Mouse (Mus musculus): Measurements from ENCODE around the gene Rmdn3.

DNA sequence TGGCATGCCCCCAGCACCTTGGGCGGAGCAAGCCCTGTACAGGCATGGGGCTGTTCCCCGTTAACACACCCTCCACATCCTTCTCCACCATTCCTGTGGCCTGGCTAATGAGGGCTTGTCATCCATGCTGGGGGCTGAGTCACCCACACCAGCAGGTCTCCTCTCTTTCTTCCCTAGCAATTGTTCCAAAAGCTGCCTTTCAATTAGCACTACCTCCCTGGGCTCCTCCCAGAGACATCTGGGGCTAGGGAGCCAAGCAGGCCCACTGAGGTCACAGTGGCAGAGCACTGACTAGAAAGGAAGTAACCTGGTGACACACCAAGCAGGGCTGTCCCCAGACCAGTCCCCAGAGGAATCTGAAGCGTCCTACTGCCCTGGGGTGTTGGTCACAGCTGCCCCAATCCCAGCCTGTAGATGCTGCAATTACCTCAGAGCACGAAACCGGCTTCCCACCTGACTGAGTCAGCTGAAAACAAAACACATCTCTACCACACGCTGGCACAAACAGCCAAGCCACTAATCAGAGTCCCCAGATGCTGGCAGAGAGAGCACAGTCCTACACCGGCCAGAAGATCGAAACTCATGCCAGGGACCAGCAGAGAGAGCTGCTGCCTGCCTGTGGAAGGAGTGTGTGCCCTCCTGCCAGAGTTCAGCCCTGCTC lies 17.3 kb upstream of the Rmdn3 start, which contains the start of gene Gm14137:
- TF ChIP-seq CTCF (IDR thresholded peaks at IDR 0.05; ENCODE audit: control insufficient read depth, insufficient read depth, insufficient read length): no peak
- TF ChIP-seq USF1 (IDR thresholded peaks at IDR 0.05; ENCODE audit: low read depth): no peak
- peak; percentile 52 for TF ChIP-seq FOSL1 (IDR thresholded peaks at IDR 0.05; ENCODE audit: insufficient read depth, low read length, poor library complexity, severe bottlenecking)
- TF ChIP-seq MAX (IDR thresholded peaks at IDR 0.05): peak; percentile 92
- TF ChIP-seq MYOD1 (IDR thresholded peaks at IDR 0.05; ENCODE audit: control insufficient read depth, insufficient read length, low read depth): peak; percentile 71
- TF ChIP-seq CEBPB (IDR thresholded peaks at IDR 0.05; ENCODE audit: low read depth): peak; percentile 72
- no peak for TF ChIP-seq MYOG (IDR thresholded peaks at IDR 0.05; ENCODE audit: control insufficient read depth, extremely low read depth, insufficient read length)
